Mouse (Mus musculus) liver, embryonic 14 days (tissue): Measurements from ENCODE around the gene Micall2. TPM values are rescaled to one million over a fixed set of nuclear protein-coding genes. Genes with fewer than 3 reads are reported as not detected.

Experiments used
- polyA plus RNA-seq: library from polyadenylated mRNA; depleted of rRNA; stranded (reverse); fragments of >200 nt; gene quantifications from 2 replicates; pipeline ENCODE4 v1.2.3, GENCODE M21; 2012; rRNA removed

Gene Micall2
- polyA plus RNA-seq, result 6.7 and 7.6 TPM in 2 replicates

GRCm38 (mm10) chr5:139735677-139736503 is at the start of gene Micall2:
TSS of gene Micall2 (minus strand) at chr5:139736336.

GRCm38 (mm10) chr5:139775216-139775926 is 39.2 kb upstream of the Micall2 start, which contains the start of gene Ints1:
TSS of gene Ints1 (minus strand) at chr5:139775674.

Other genes starting within 250 kb of the Micall2 start
- not detected in 2 replicates for gene Uncx, start 192.8 kb downstream of the Micall2 start, polyA plus RNA-seq
- gene Ints1, start 39.3 kb upstream of the Micall2 start, polyA plus RNA-seq, result 9.9 and 11.8 TPM in 2 replicates
- 19.9 and 23.8 TPM in 2 replicates for gene Mafk, start 55.2 kb upstream of the Micall2 start, polyA plus RNA-seq
- 0.55 and 0.81 TPM in 2 replicates for gene Tmem184a, start 83.6 kb upstream of the Micall2 start, polyA plus RNA-seq
- not detected in 2 replicates for gene Gm26938, start 90.1 kb upstream of the Micall2 start, polyA plus RNA-seq
- gene Psmg3, start 90.5 kb upstream of the Micall2 start, polyA plus RNA-seq, result 32.4 and 37.8 TPM in 2 replicates
- 0.07 and 0.08 TPM in 2 replicates for gene Elfn1, start 171.6 kb upstream of the Micall2 start, polyA plus RNA-seq